Mouse (Mus musculus) liver, adult (tissue): ENCODE results near the gene Wdr25.

Experiments used
- GATA4 ChIP-seq: IDR thresholded peaks from 2 replicates; pipeline ENCODE4 v1.6.1; 2014; ENCODE audit warnings: mild to moderate bottlenecking, low read length; ENCODE audit not compliant: insufficient replicate concordance

Wdr25 gene

DNA sequence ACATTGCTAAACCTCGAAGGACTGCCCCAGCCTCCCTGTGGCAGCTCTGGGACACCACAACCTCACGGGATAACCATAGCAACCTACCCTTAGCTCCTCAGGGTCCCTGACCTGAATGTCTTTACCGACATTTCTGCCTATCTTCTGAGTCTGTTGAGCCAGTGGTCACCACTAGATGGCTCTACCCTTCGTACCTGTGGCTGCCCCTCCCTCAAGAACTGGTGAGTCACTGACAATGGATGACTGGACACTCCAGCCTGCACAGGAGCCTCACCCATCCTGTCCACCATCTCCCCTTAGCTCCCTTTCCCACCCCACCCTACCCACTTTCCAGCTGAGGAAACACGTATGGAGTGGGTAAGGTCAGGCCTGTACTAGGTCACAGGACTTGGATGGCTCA, 151.1 kb downstream of the Wdr25 start:
- no peak for TF ChIP-seq GATA4

DNA sequence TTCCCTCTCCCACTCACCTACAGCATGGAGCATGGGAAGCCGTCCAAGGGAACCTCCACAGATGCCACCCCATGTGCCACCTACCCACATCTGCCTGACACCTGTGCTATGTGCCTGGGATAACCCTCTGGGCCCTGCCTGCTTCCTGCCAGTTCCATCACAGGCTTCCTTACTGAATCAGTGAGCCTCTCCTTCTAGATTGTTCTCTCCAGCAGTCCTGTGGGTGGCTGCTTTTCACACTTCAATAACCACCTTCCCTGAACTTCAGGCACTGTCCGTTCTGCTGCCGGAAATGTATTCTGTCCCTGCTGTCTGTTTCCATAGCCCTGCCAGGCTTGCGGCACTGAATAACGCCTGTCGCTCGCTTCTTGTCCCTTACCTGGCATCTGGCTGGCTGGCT, 152.2 kb downstream of the Wdr25 start:
- TF ChIP-seq GATA4, result no peak

GRCm38 (mm10) chr12:109049949-109050348, 156.5 kb downstream of the Wdr25 start:
- TF ChIP-seq GATA4, result no peak

DNA sequence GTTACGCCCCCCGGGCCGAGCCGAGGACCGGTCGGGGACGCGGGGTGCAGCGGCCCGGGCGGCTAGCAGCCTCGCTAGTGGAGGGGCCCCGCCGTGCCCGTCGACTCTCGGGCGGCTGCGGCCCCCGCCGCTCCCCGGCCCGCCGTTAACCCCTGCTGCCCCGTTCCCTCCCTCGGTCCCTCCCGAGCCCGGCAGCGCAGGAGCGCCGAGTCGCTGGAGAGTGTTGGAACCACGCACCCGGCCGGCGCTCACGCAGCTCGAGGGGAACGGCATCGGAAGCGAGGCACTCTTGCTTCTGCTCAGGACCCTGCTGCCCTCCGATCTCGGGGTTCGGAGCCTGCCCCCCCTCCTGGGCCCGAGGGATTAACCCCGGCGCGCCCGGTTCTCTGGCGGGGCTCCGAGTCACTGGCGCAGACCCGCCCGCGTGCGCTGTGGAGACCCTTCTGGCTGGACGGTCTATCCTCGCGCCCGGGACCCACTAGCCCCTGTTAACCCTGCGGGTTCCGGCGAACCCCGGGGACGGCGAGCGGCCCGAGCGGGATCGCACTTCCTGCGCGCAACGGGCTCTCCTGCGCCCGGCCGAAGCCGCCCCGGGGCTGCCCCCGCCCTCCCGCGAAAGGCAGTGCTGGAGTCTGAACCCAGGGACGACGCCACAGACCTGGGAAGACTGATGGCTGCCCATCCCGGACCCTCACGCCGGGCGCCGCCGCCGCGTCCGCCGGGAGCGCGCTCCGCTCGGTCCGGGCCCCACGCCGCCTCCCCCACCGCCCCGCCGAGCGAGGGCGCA, 159.8 kb downstream of the Wdr25 start:
- TF ChIP-seq GATA4, result no peak

DNA sequence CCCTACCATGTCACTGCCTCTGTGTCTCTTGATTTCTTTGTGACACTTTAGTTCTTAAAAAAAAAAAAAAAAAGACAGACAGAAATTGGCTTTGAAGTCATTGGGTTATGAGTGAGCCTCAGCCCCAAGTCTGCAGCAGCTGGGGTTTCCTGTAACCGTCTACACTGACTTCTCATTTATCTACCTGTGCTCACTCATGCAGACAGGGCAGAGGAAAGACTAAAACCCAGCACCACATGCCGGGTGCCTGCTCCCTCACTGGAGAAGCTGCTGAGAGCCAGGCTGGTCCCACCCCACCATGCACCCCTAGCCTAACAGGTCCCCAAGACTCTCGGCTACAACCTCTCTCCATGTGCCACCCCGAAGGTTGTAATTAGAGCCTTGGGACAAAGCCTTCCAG, 164.3 kb downstream of the Wdr25 start:
- TF ChIP-seq GATA4, result no peak

DNA sequence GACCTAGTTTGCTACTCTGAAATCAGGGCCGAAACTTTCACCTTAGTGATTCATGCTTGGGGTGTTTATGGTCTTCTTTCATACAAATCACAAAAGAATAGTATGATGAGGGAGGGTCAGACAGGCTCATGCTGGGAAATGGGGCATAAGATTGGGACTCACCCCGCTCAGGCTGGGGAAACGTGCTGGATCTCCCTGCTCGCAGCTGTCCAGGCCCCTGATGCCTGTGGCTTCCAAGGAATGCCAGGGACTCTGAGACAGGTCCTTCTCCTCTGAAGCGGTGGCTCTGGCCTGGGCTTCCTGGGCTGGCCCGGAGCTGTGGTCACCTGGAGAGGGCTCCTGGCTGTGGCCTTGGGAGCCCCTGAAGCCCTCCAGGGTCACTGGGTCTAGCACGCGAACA, 165.2 kb downstream of the Wdr25 start:
- TF ChIP-seq GATA4, result no peak

DNA sequence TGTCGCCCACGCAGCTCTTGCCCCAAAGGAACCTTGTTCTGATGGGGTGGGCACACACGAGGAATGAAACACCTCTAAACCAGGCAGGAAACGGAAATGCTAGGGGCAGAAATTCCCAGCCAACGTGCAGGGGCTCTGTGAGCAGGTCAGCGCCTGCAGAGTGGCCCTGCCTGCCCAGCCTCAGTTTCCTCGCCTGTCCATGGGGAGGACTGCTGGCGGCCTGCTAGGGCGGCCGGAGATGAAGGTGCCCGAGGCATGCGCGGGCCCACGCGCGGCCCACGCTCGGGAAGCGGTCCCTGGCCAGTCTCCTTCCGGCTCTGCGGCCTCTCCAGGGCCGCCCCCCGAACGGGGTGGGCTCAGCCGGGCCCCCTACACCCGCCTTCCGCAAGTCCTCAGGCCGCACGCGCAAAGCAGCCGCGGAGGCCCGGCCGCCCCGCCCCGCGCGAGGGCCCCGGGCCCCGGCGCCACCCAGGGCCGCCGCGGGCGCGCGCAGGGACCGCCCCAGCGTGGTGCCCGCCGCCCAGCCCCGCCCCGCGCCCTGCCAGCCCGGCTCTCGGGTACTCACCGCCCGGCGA, 174.2 kb downstream of the Wdr25 start:
- TF ChIP-seq GATA4, result no peak

DNA sequence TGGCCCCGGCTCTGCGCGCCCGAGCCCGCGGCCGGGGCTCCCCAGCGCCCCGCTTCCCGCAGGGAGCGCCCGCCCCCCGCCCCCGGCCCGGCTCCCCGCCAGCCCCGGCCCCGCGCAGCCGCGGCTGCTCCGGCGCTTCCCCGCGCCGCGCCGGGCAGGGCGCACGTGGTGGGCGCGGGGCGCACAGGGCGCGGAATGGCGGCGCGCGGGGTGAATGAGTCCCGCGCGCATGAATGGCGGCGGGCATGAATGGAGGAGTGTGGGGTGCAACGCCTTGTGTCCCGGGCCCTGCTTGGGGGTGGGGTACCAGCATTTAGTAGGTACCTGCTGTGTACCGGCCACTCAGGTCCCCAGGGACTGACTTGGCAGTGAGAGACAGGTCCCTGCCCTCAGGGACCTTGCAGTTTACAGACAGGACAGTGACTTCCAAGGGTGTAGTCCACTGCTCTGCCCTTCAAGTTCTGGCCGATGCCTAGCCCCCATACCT, 174.8 kb downstream of the Wdr25 start, which contains the start of gene Begain:
Begain (minus strand) TSS at position 51 of the 487 bp plus-strand sequence.
- TF ChIP-seq GATA4, result no peak

GRCm38 (mm10) chr12:109068738-109069137, 175.3 kb downstream of the Wdr25 start:
- TF ChIP-seq GATA4, result no peak

DNA sequence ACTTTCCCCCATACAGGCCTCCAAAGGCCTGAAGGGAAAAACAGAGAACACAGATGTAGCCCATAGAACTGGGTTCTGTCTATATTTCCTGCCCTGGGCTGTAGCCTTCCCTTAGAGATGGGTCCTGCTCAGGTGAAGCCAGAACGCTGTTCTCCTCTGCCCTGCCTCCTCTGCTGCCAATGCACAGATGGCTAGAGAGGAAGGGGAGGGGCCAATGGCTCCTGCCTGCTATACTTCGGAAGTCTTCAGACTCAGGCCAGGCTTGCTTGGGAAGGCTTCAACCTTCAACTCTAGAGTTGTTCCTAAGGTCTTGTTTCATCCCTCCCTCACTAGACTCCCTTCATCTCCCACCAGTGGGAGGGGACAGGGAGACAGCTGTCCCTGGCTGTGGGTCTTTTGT, 176.3 kb downstream of the Wdr25 start:
- TF ChIP-seq GATA4, result no peak

GRCm38 (mm10) chr12:109071248-109071647, 177.8 kb downstream of the Wdr25 start:
- no peak for TF ChIP-seq GATA4

GRCm38 (mm10) chr12:109074106-109074505, 180.7 kb downstream of the Wdr25 start:
- TF ChIP-seq GATA4, result no peak

DNA sequence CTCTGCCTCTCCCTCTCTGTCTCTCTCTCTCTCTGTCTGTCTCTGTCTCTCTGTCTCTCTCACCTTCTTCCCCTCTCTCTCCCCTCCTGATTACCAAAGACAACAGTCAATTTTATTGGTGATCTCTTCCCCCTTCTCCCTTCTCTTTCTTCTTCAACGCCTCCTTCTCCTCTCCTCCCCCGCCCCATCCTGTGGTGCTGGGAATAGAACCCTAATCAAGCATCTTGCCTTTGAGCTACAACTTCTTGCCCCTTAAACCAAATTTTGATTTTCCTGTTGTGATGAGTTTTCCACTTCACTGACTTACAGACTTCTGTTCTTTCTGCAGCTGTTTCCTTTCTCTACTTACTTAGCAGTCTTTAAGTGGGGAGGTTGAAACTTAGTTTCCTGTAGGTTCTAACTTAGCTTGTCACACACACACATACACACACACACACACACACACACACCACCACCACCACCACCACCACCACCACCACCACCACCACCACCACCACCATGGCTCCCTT, 181.4 kb downstream of the Wdr25 start:
- TF ChIP-seq GATA4, result no peak

- TF ChIP-seq GATA4, result no peak
Observed at GRCm38 (mm10) chr12:109077036-109077435, 183.6 kb downstream of the Wdr25 start.
